Mouse (Mus musculus) bone marrow, adult 2 months (tissue): ENCODE results near the gene Iqca.

Source experiments
- CTCF ChIP-seq: fragments of 200-500 bp; IDR thresholded peaks from 2 replicates; pipeline ENCODE4 v1.5.1; 2011; ENCODE audit warnings: low read length, control low read depth; ENCODE audit not compliant: control insufficient read depth, insufficient read depth
- POLR2A ChIP-seq: fragments of 200-500 bp; IDR thresholded peaks from 2 replicates; pipeline ENCODE4 v1.6.1; 2011; ENCODE audit warnings: low read depth, mild to moderate bottlenecking, control low read depth, low read length, borderline replicate concordance; ENCODE audit not compliant: control insufficient read depth

GRCm38 (mm10) chr1:89998076-89998475 is 155.1 kb downstream of the Iqca start:
- TF ChIP-seq POLR2A (no peak), CTCF (no peak)
